Mouse (Mus musculus) forebrain, postnatal 0 days (tissue): ENCODE data around the gene Gm21988. TPM values are rescaled to one million over a fixed set of nuclear protein-coding genes. Genes with fewer than 3 reads are reported as not detected.

Source experiments
- ATAC-seq: fragments of 200-750 bp; cut with Nextera tagmentation; 2 replicates; pipeline ENCODE4 v1.8.0; 2017; ENCODE audit warnings: mild to moderate bottlenecking, moderate library complexity
- DNase-seq: peaks from one replicate; pipeline ENCODE4 v3.0.0-alpha.2; 2015
- H3K27ac ChIP-seq: fragments of 300-500 bp; sonication (generic); 2 replicates; pipeline ENCODE4 v1.5.1; 2014; ENCODE audit warnings: low read depth, mild to moderate bottlenecking, antibody characterized with exemption, low read length, moderate library complexity, mixed read lengths
- H3K27me3 ChIP-seq: fragments of 300-500 bp; sonication (generic); 2 replicates; pipeline ENCODE4 v1.6.1; 2014; ENCODE audit warnings: mild to moderate bottlenecking, low read length, mixed read lengths; ENCODE audit not compliant: insufficient read depth
- H3K36me3 ChIP-seq: fragments of 300-500 bp; sonication (generic); 2 replicates; pipeline ENCODE4 v1.6.1; 2014; ENCODE audit warnings: mild to moderate bottlenecking, moderate library complexity; ENCODE audit not compliant: insufficient read depth
- H3K4me1 ChIP-seq: fragments of 300-500 bp; sonication (generic); 2 replicates; pipeline ENCODE4 v1.6.1; 2014; ENCODE audit warnings: antibody characterized with exemption; ENCODE audit not compliant: insufficient read depth
- H3K4me2 ChIP-seq: fragments of 300-500 bp; sonication (generic); 2 replicates; pipeline ENCODE4 v1.6.1; 2014; ENCODE audit warnings: low read depth, mild to moderate bottlenecking, moderate library complexity
- H3K4me3 ChIP-seq: fragments of 300-500 bp; sonication (generic); 2 replicates; pipeline ENCODE4 v1.5.1; 2014; ENCODE audit warnings: low read depth, low read length, mixed read lengths
- H3K9ac ChIP-seq: fragments of 300-500 bp; sonication (generic); 2 replicates; pipeline ENCODE4 v1.6.1; 2014; ENCODE audit warnings: mild to moderate bottlenecking
- H3K9me3 ChIP-seq: fragments of 300-500 bp; sonication (generic); 2 replicates; pipeline ENCODE4 v1.6.1; 2016; ENCODE audit warnings: low read length
- CTCF ChIP-seq: sonication (generic); IDR thresholded peaks from 2 replicates; pipeline ENCODE4 v1.5.1; 2016; ENCODE audit warnings: antibody characterized with exemption, control low read depth, low read depth
- WGBS: fragments of 180-500 bp; shearing (Covaris S2); extraction: QIAGEN DNeasy Blood & Tissue Kit; methylation state at CpG from one replicate; pipeline ENCODE4 v1.1.7; 2014; 5-methylcytosine and 5-hydroxymethylcytosine counted together
- microRNA counts: library from miRNA; unstranded; fragments of <30 nt; microRNA quantifications from one replicate; lab custom pipeline; 2015
- microRNA-seq, 2 experiments: library from miRNA; unstranded; fragments of <30 nt; microRNA quantifications; one replicate each; pipeline ENCODE4; 2016
- polyA plus RNA-seq: library from polyadenylated mRNA; unstranded; fragments of >200 nt; fragmentation: Nextera tagmentation; extraction: Ambion mirVana; gene quantifications from 2 replicates; pipeline ENCODE4 v1.2.1, GENCODE M21; 2015
- total RNA-seq: library from RNA; depleted of rRNA; stranded (reverse); fragments of >200 nt; gene quantifications from 2 replicates; pipeline ENCODE4 v1.2.3, GENCODE M21; 2014; rRNA removed

Gene Gm21988
- total and polyA plus RNA-seq, 2 experiments from 2014 or later: 4.9 to 16.6 TPM

- TF ChIP-seq CTCF: no peak
- DNase-seq (no peak), ATAC-seq (no peak)
- H3K36me3 ChIP-seq: no peaks in the 10 kb centered on the region
- H3K9ac ChIP-seq: no peak overlapping the region
- no peaks in the 10 kb centered on the region for H3K27me3 ChIP-seq
- H3K4me3 ChIP-seq: no peak overlapping the region
- no peak overlapping the region for H3K27ac ChIP-seq
- no peaks in the 10 kb centered on the region for H3K4me1 ChIP-seq
- no peaks in the 10 kb centered on the region for H3K9me3 ChIP-seq
- no peak overlapping the region for H3K4me2 ChIP-seq
- WGBS: 82% methylated on average over 6 of the region's 6 CpGs
Measured at GRCm38 (mm10) chr11:70191188-70191587, 48.4 kb downstream of the Gm21988 start.

DNA sequence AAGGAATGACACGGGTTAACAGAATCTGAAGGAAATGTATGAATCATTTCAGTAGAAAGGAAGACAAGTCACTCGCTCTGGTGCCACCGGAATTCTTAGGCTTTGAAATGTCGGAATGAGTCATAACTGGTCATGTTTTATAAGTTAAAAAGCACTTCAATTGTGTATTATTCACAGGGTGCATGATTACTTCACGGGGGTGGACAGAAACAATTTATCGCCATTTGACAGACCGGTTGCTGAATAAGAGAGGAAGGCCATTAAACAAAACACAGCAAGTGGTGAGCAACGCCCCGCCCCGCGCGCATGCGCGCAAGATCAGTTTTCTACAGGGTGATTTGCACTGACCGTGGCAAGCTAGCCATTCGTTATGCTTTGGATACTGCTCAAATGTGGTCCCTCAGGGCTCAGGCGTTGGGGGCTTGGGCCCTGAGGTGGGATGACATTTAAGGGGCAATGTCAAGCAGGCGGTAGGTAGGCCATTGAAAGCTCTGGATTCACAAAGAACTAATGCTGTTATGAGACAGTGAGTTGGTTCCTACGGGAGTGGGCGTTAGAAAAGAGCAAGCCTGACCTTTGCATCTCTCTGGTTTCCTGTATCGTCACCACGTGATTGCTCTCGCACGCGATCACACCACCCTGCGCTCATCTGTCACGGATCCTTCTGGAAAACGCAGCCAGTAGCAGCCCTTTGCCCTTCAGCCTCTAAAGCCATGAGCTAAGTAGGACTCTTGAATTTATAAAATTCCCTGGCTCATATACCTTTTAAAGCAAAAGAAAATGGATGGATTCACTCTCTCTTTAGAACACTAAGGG is 50.1 kb downstream of the Gm21988 start:
- no peak for DNase-seq
- 90% methylated on average over 28 of the region's 28 CpGs for WGBS
- H3K9ac ChIP-seq: no peak overlapping the region
- no peaks in the 10 kb centered on the region for H3K36me3 ChIP-seq
- TF ChIP-seq CTCF: no peak
- no peak overlapping the region for H3K4me3 ChIP-seq
- no peak for ATAC-seq
- H3K27me3 ChIP-seq: no peaks in the 10 kb centered on the region
- no peak overlapping the region for H3K27ac ChIP-seq
- H3K9me3 ChIP-seq: no peaks in the 10 kb centered on the region
- H3K4me1 ChIP-seq: no peaks in the 10 kb centered on the region
- H3K4me2 ChIP-seq: no peak overlapping the region

MicroRNA genes within 50 kb of the gene (microRNA counts, 519-probe panel; counts per million panel counts)
- microRNA mmu-miR-195 (lab: Ali Mortazavi, UCI) (not detected), microRNA mmu-miR-497 (lab: Ali Mortazavi, UCI) (not detected)

Small RNAs within 50 kb of the gene (microRNA-seq; reads per million reads assigned to microRNA genes)
- gene Mir195a: 1,973 to 2,975 reads per million in 2 experiments
- 0 reads per million in 2 experiments for gene Mir497
- 0 reads per million in 2 experiments for gene Mir497b

Other genes starting within 250 kb of the Gm21988 start
- 246 and 261 TPM in 2 replicates for gene Gabarap, start 248.7 kb downstream of the Gm21988 start, total RNA-seq
- 574 and 668 TPM in 2 replicates for gene Gabarap, start 248.7 kb downstream of the Gm21988 start, polyA plus RNA-seq
- 47.6 and 52.7 TPM in 2 replicates for gene Phf23, start 244.1 kb downstream of the Gm21988 start, total RNA-seq
- 48.0 and 49.7 TPM in 2 replicates for gene Phf23, start 244.1 kb downstream of the Gm21988 start, polyA plus RNA-seq
- gene Dvl2, start 239.2 kb downstream of the Gm21988 start, total RNA-seq: 31.9 and 43.9 TPM in 2 replicates
- gene Dvl2, start 239.2 kb downstream of the Gm21988 start, polyA plus RNA-seq: 12.7 and 15.7 TPM in 2 replicates
- 45.1 and 47.7 TPM in 2 replicates for gene Acadvl, start 224.4 kb downstream of the Gm21988 start, total RNA-seq
- 47.9 and 51.5 TPM in 2 replicates for gene Acadvl, start 224.4 kb downstream of the Gm21988 start, polyA plus RNA-seq
- 214 and 230 TPM in 2 replicates for gene Dlg4, start 222.9 kb downstream of the Gm21988 start, total RNA-seq
- 12.1 and 14.3 TPM in 2 replicates for gene Dlg4, start 222.9 kb downstream of the Gm21988 start, polyA plus RNA-seq
- 3.0 and 5.4 TPM in 2 replicates for gene Asgr1, start 185.7 kb downstream of the Gm21988 start, total RNA-seq
- gene Asgr1, start 185.7 kb downstream of the Gm21988 start, polyA plus RNA-seq: 4.3 and 4.5 TPM in 2 replicates
- not detected in 2 replicates for gene Asgr2, start 147.2 kb downstream of the Gm21988 start, total RNA-seq
- not detected in 2 replicates for gene Asgr2, start 147.2 kb downstream of the Gm21988 start, polyA plus RNA-seq
- gene Mgl2, start 109.5 kb downstream of the Gm21988 start, total RNA-seq: 1.0 and 1.1 TPM in 2 replicates
- gene Mgl2, start 109.5 kb downstream of the Gm21988 start, polyA plus RNA-seq: 1.5 and 1.9 TPM in 2 replicates
- 0.67 and 1.3 TPM in 2 replicates for gene Clec10a, start 83.6 kb downstream of the Gm21988 start, total RNA-seq
- 1.6 TPM in 2 replicates for gene Clec10a, start 83.6 kb downstream of the Gm21988 start, polyA plus RNA-seq
- 11.8 and 19.7 TPM in 2 replicates for gene Slc16a11, start 27.1 kb downstream of the Gm21988 start, total RNA-seq
- 9.6 and 13.1 TPM in 2 replicates for gene Slc16a11, start 27.1 kb downstream of the Gm21988 start, polyA plus RNA-seq
- gene Slc16a13, start 18.8 kb downstream of the Gm21988 start, total RNA-seq: 9.8 and 10.9 TPM in 2 replicates
- 8.2 and 9.6 TPM in 2 replicates for gene Slc16a13, start 18.8 kb downstream of the Gm21988 start, polyA plus RNA-seq
- gene Bcl6b, start 10.0 kb downstream of the Gm21988 start, total RNA-seq: 4.2 TPM in 2 replicates
- 3.8 and 5.3 TPM in 2 replicates for gene Bcl6b, start 10.0 kb downstream of the Gm21988 start, polyA plus RNA-seq
- 48.7 and 54.1 TPM in 2 replicates for gene 0610010K14Rik, start 1.9 kb downstream of the Gm21988 start, total RNA-seq
- gene 0610010K14Rik, start 1.9 kb downstream of the Gm21988 start, polyA plus RNA-seq: 161 and 207 TPM in 2 replicates
- gene Rnasek, start within 50 bp of the Gm21988 start, total RNA-seq: 24.6 and 48.0 TPM in 2 replicates
- gene Rnasek, start within 50 bp of the Gm21988 start, polyA plus RNA-seq: 520 and 544 TPM in 2 replicates
- 0.10 and 0.31 TPM in 2 replicates for gene Alox12, start 15.5 kb upstream of the Gm21988 start, total RNA-seq
- 0.46 and 0.59 TPM in 2 replicates for gene Alox12, start 15.5 kb upstream of the Gm21988 start, polyA plus RNA-seq
- 0.10 TPM in 1 of 2 replicates, not detected in the other for gene Alox12e, start 82.8 kb upstream of the Gm21988 start, total RNA-seq
- gene Alox12e, start 82.8 kb upstream of the Gm21988 start, polyA plus RNA-seq: 0.08 TPM in 2 replicates
- gene Alox15, start 112.2 kb upstream of the Gm21988 start, total RNA-seq: not detected in 2 replicates
- gene Alox15, start 112.2 kb upstream of the Gm21988 start, polyA plus RNA-seq: 0.09 TPM in 1 of 2 replicates, not detected in the other
- gene Pelp1, start 170.2 kb upstream of the Gm21988 start, total RNA-seq: 24.5 and 30.7 TPM in 2 replicates
- 21.0 and 31.3 TPM in 2 replicates for gene Pelp1, start 170.2 kb upstream of the Gm21988 start, polyA plus RNA-seq
- gene Arrb2, start 192.8 kb upstream of the Gm21988 start, total RNA-seq: 71.9 and 74.4 TPM in 2 replicates
- 39.6 and 44.9 TPM in 2 replicates for gene Arrb2, start 192.8 kb upstream of the Gm21988 start, polyA plus RNA-seq
- 21.2 and 41.3 TPM in 2 replicates for gene Med11, start 212.1 kb upstream of the Gm21988 start, total RNA-seq
- gene Med11, start 212.1 kb upstream of the Gm21988 start, polyA plus RNA-seq: 35.3 and 35.6 TPM in 2 replicates
- 0.54 and 1.1 TPM in 2 replicates for gene Zmynd15, start 219.6 kb upstream of the Gm21988 start, total RNA-seq
- 0.24 and 0.84 TPM in 2 replicates for gene Zmynd15, start 219.6 kb upstream of the Gm21988 start, polyA plus RNA-seq
- gene Cxcl16, start 220.2 kb upstream of the Gm21988 start, total RNA-seq: 2.2 and 2.3 TPM in 2 replicates
- gene Cxcl16, start 220.2 kb upstream of the Gm21988 start, polyA plus RNA-seq: 2.0 and 2.4 TPM in 2 replicates